Mouse (Mus musculus) intestine, postnatal 0 days (tissue): ENCODE measurements around the gene Sugt1. TPM values are rescaled to one million over a fixed set of nuclear protein-coding genes. Genes with fewer than 3 reads are reported as not detected.

Source experiments
- ATAC-seq: fragments of 200-750 bp; cut with Nextera tagmentation; 2 replicates; pipeline ENCODE4 v1.8.0; 2017; ENCODE audit warnings: mild to moderate bottlenecking, moderate TSS enrichment, moderate library complexity
- H3K27ac ChIP-seq: fragments of 300-500 bp; sonication (generic); 2 replicates; pipeline ENCODE4 v1.5.1; 2014; ENCODE audit warnings: mild to moderate bottlenecking, low read depth, low read length, moderate library complexity
- H3K27me3 ChIP-seq: fragments of 300-500 bp; sonication (generic); replicated peaks from 2 replicates; pipeline ENCODE4 v1.6.1; 2014; ENCODE audit warnings: low read length, mixed read lengths; ENCODE audit not compliant: control insufficient read depth, insufficient read depth
- H3K36me3 ChIP-seq: fragments of 300-500 bp; sonication (generic); 2 replicates; pipeline ENCODE4 v1.6.1; 2014; ENCODE audit warnings: mild to moderate bottlenecking, moderate library complexity; ENCODE audit not compliant: control insufficient read depth, insufficient read depth
- H3K4me1 ChIP-seq: fragments of 300-500 bp; sonication (generic); replicated peaks from 2 replicates; pipeline ENCODE4 v1.6.1; 2014; ENCODE audit warnings: antibody characterized with exemption, low read length, mixed read lengths; ENCODE audit not compliant: control insufficient read depth, insufficient read depth
- H3K4me2 ChIP-seq: fragments of 300-500 bp; sonication (generic); replicated peaks from 2 replicates; pipeline ENCODE4 v1.6.1; 2014; ENCODE audit warnings: low read depth, mild to moderate bottlenecking, moderate library complexity
- H3K4me3 ChIP-seq: fragments of 300-500 bp; sonication (generic); 2 replicates; pipeline ENCODE4 v1.5.1; 2014; ENCODE audit warnings: low read depth, low read length
- H3K9ac ChIP-seq: fragments of 300-500 bp; sonication (generic); 2 replicates; pipeline ENCODE4 v1.6.1; 2014; ENCODE audit warnings: mild to moderate bottlenecking, low read depth, low read length
- H3K9me3 ChIP-seq: fragments of 300-500 bp; sonication (generic); 2 replicates; pipeline ENCODE4 v1.6.1; 2016; ENCODE audit warnings: mixed run types; ENCODE audit not compliant: control insufficient read depth
- CTCF ChIP-seq: sonication (generic); IDR thresholded peaks from 2 replicates; pipeline ENCODE4 v1.5.1; 2016; ENCODE audit warnings: low read depth, mild to moderate bottlenecking, control low read depth, antibody characterized with exemption, moderate library complexity
- WGBS: fragments of 180-500 bp; shearing (Covaris S2); extraction: QIAGEN DNeasy Blood & Tissue Kit; methylation state at CpG from one replicate; pipeline ENCODE4 v1.1.7; 2014; 5-methylcytosine and 5-hydroxymethylcytosine counted together
- polyA plus RNA-seq: library from polyadenylated mRNA; unstranded; fragments of >200 nt; fragmentation: Nextera tagmentation; extraction: Ambion mirVana; gene quantifications from 2 replicates; pipeline ENCODE4 v1.2.1, GENCODE M21; 2015

The Sugt1 gene
- polyA plus RNA-seq, 1 experiment from 2014 or later: 81.3 TPM

- TF ChIP-seq CTCF: no peak
- H3K27ac ChIP-seq: no peak overlapping the region
- WGBS: 55% methylated on average over 9 of the region's 9 CpGs
- ATAC-seq: no peak
- H3K36me3 ChIP-seq: no peaks in the 10 kb centered on the region
- H3K4me1 ChIP-seq: no peaks in the 10 kb centered on the region
- no peaks in the 10 kb centered on the region for H3K27me3 ChIP-seq
- H3K9ac ChIP-seq: no peak overlapping the region
- H3K4me2 ChIP-seq: no peak overlapping the region
- H3K9me3 ChIP-seq: no peaks in the 10 kb centered on the region
- no peak overlapping the region for H3K4me3 ChIP-seq
Measured at GRCm38 (mm10) chr14:79642063-79642462, 54.6 kb downstream of the Sugt1 start.

DNA sequence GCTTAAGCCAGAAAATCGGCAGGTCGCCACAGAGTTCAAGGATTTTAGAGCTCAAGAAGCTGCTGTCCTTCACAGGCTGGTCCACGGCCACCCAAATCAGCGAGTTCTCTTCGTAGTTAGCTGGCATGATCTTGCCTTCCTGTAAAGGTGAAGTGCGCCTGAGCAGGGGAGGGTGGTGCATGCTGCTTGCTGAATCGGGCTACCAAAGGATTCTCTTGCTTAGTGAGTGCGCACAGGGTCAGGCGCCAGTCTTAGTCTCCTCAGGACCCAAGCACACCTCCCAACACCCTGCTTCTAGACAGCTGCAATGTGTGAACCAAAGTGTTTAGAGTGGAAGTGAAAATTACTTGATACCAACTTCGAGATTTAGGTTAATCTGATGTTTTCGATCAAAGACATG lies 57.9 kb downstream of the Sugt1 start:
- TF ChIP-seq CTCF: no peak
- Histone ChIP-seq H3K4me3 (no peak overlapping the region), H3K9me3 (no peaks in the 10 kb centered on the region), H3K27me3 (no peaks in the 10 kb centered on the region), H3K9ac (no peak overlapping the region), H3K27ac (no peak overlapping the region), H3K4me2 (no peak overlapping the region), H3K36me3 (no peaks in the 10 kb centered on the region), H3K4me1 (no peaks in the 10 kb centered on the region)
- no peak for ATAC-seq
- 29% methylated on average over 11 of the region's 11 CpGs for WGBS

DNA sequence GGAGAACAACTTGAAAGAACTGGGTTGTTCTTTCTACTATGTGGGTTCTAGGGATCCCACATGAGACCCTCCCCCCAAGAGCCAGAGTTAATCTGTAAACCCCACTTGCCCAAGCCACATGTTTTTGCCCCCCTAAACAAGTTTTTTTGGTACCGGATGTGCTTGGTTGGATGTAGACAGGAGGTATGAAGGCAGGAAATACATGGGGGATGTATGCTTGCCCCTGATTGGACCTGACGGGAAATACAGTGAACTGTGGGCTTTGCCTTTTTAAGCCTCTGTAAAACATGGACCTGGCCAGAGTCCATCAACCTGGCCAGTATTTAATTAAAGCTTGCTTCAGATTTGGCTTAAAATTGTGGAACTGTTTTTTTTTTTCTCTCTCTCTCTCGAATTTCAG lies 62.2 kb downstream of the Sugt1 start:
- Histone ChIP-seq H3K4me3 (no peak overlapping the region), H3K4me2 (no peak overlapping the region), H3K9ac (no peak overlapping the region), H3K4me1 (no peaks in the 10 kb centered on the region), H3K27me3 (no peaks in the 10 kb centered on the region), H3K36me3 (no peaks in the 10 kb centered on the region), H3K27ac (no peak overlapping the region), H3K9me3 (no peaks in the 10 kb centered on the region)
- no peak for TF ChIP-seq CTCF
- no peak for ATAC-seq
- 62% methylated on average over 3 of the region's 3 CpGs for WGBS

GRCm38 (mm10) chr14:79652654-79653053 lies 65.2 kb downstream of the Sugt1 start:
- H3K4me2 ChIP-seq: no peak overlapping the region
- H3K27me3 ChIP-seq: no peaks in the 10 kb centered on the region
- no peaks in the 10 kb centered on the region for H3K4me1 ChIP-seq
- ATAC-seq: no peak
- no peaks in the 10 kb centered on the region for H3K36me3 ChIP-seq
- no peak overlapping the region for H3K4me3 ChIP-seq
- no peak overlapping the region for H3K27ac ChIP-seq
- H3K9ac ChIP-seq: no peak overlapping the region
- TF ChIP-seq CTCF: no peak
- H3K9me3 ChIP-seq: no peaks in the 10 kb centered on the region
- WGBS: 58% methylated on average over 4 of the region's 4 CpGs

DNA sequence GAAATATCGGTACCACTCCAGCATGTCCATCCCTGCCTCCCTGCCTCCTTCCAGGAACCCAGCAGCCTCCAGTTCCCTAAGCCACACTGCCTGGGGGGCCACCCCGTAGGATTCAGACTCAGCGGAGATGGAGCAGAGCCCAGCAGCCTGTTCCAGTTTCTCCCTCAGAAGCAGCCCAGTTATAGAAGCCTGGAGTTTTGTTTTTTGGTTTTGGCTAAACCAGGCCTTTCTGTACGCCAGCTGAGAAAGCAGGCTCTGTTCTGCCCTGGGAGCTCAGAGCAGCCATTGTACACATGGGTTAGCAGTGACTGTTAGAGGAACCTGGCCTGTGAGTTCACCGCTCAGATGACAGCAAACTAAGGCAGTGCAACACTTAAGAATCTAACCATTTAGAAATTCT lies 70.8 kb downstream of the Sugt1 start:
- H3K4me3 ChIP-seq: no peak overlapping the region
- H3K4me2 ChIP-seq: no peak overlapping the region
- no peaks in the 10 kb centered on the region for H3K4me1 ChIP-seq
- H3K27ac ChIP-seq: no peak overlapping the region
- WGBS: 80% methylated on average over 5 of the region's 5 CpGs
- no peak for TF ChIP-seq CTCF
- no peak overlapping the region for H3K9ac ChIP-seq
- no peak for ATAC-seq
- H3K27me3 ChIP-seq: no peaks in the 10 kb centered on the region
- H3K36me3 ChIP-seq: no peaks in the 10 kb centered on the region
- no peaks in the 10 kb centered on the region for H3K9me3 ChIP-seq

DNA sequence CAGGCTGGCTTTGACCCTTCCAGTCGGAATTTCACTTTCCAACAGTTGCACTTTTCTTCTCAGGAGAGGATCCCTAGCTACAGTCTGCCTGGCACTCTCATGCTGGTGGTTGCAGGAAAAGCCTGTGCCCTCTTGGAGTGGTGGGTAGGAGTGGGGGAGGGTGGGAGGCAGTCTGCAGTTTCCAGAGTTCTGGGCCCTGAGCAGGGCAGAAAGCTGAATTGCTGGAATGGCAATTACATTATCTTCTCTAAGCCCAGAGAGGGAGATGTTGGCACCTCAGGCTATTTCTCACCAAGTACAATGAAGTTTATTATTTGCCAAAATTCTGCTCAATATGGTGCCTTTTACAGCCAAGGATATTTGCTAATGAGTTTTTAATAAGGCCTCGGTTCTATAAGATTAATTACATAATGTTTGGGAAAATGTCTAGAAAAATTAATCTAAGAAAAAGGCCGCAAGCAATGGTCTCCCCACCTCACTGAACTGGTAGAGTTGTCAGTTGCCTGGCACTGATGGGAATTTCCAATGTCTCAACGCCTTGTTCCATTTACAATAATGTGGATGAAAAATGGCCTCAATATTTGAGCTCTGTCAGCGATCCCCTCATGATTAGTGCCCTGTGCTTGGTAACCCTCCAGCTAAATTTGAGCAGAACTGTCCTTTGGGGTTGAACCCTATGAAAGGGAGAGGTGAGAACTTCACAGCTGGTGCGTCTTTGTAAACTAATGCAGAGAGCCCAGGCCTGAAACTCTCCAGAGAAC lies 71.4 kb downstream of the Sugt1 start:
- H3K9me3 ChIP-seq: no peaks in the 10 kb centered on the region
- no peaks in the 10 kb centered on the region for H3K27me3 ChIP-seq
- 81% methylated on average over 6 of the region's 6 CpGs for WGBS
- H3K4me3 ChIP-seq: no peak overlapping the region
- no peak overlapping the region for H3K4me2 ChIP-seq
- no peaks in the 10 kb centered on the region for H3K4me1 ChIP-seq
- no peak for ATAC-seq
- no peaks in the 10 kb centered on the region for H3K36me3 ChIP-seq
- H3K27ac ChIP-seq: no peak overlapping the region
- no peak for TF ChIP-seq CTCF
- H3K9ac ChIP-seq: no peak overlapping the region

- H3K9me3 ChIP-seq: no peaks in the 10 kb centered on the region
- H3K4me3 ChIP-seq: no peak overlapping the region
- no peak for ATAC-seq
- TF ChIP-seq CTCF: no peak
- H3K27ac ChIP-seq: no peak overlapping the region
- WGBS: 49% methylated on average over 5 of the region's 5 CpGs
- H3K4me1 ChIP-seq: no peaks in the 10 kb centered on the region
- no peak overlapping the region for H3K9ac ChIP-seq
- H3K36me3 ChIP-seq: no peaks in the 10 kb centered on the region
- peak overlapping the region; percentile 61 for H3K4me2 ChIP-seq
- no peaks in the 10 kb centered on the region for H3K27me3 ChIP-seq
Measured at GRCm38 (mm10) chr14:79660467-79660866, 73.0 kb downstream of the Sugt1 start.
